Comparison of ENCODE assay signal across 23 mouse cellular contexts in genomic region chr1:189108260-189109035, GRCm38 (mm10).
DNase-seq lines count a peak whose midpoint lies in the region; ATAC-seq and TF ChIP-seq lines count a peak whose summit lies in the region.
"Had no signal": no experiment of that assay in that cellular context is flagged by ENCODE, and none has a peak within 500 bp of the region (broad histone marks: within the 10 kb centered on the region; RNA-seq: fewer than 3 reads in every experiment).

No protein-coding gene starts in this region.

- H3K4me2 ChIP-seq in kidney, embryonic 14.5 days (replicated peaks; ENCODE audit: low read depth, low read length): no peak overlapping the region
- H3K4me2 ChIP-seq in intestine, embryonic 15.5 days (replicated peaks): no peak overlapping the region; the same call in 1 of the 2 replicates
- no peak overlapping the region for H3K4me2 ChIP-seq in stomach, embryonic 14.5 days (replicated peaks; ENCODE audit: low read depth, low read length)
- H3K4me2 ChIP-seq: embryonic facial prominence, embryonic 13.5 days; heart, embryonic 15.5 days; hindbrain, embryonic 12.5 days; limb, embryonic 13.5 days; liver, embryonic 11.5 days had no signal

- peak; percentile 47 for ATAC-seq in kidney, embryonic 14.5 days (ENCODE audit: low FRiP score, low TSS enrichment)
- peak; percentile 51 for ATAC-seq in intestine, embryonic 15.5 days
- ATAC-seq in stomach, embryonic 14.5 days (ENCODE audit: insufficient number of reproducible peaks, insufficient read depth, low FRiP score, low read depth): peak; percentile 63; the same call in 1 of the 2 replicates
- ATAC-seq: CD4-positive, CD25-positive, alpha-beta regulatory T cell, adult 4 months had no signal

- no peaks in the 10 kb centered on the region for H3K27me3 ChIP-seq in kidney, embryonic 14.5 days (ENCODE audit: control insufficient read depth, insufficient read depth, low read length)
- no peaks in the 10 kb centered on the region for H3K27me3 ChIP-seq in intestine, embryonic 15.5 days (replicated peaks)
- no peaks in the 10 kb centered on the region for H3K27me3 ChIP-seq in stomach, embryonic 14.5 days (ENCODE audit: control insufficient read depth, insufficient read depth, low read length)
- H3K27me3 ChIP-seq: embryonic facial prominence, embryonic 13.5 days; heart, embryonic 15.5 days; hindbrain, embryonic 12.5 days; limb, embryonic 13.5 days had no signal

- no peaks in the 10 kb centered on the region; the same call in 1 of the 2 replicates for H3K4me1 ChIP-seq in kidney, embryonic 14.5 days (ENCODE audit: control insufficient read depth, insufficient read depth, low read length)
- no peaks in the 10 kb centered on the region for H3K4me1 ChIP-seq in intestine, embryonic 15.5 days (replicated peaks)
- H3K4me1 ChIP-seq in stomach, embryonic 14.5 days (ENCODE audit: control insufficient read depth, insufficient read depth, low read length): peaks cover 5% of the 10 kb centered on the region; the same call in 1 of the 2 replicates
- H3K4me1 ChIP-seq: embryonic facial prominence, embryonic 13.5 days; heart, embryonic 15.5 days had no signal

- H3K27ac ChIP-seq in kidney, embryonic 14.5 days (ENCODE audit: low read depth, low read length): peak overlapping the region; percentile 68
- H3K27ac ChIP-seq in layer of hippocampus, adult 2 months: peak overlapping the region; percentile 59; the same call in 1 of the 2 replicates
- peak overlapping the region; percentile 44 for H3K27ac ChIP-seq in intestine, embryonic 15.5 days
- H3K27ac ChIP-seq in stomach, embryonic 14.5 days (ENCODE audit: low read length): peak overlapping the region; percentile 64
- H3K27ac ChIP-seq: embryonic facial prominence, embryonic 13.5 days; forebrain, embryonic 10.5 days; gastrocnemius, adult 2 months; heart, embryonic 15.5 days; hindbrain, embryonic 12.5 days; hindbrain, postnatal 0 days; limb, embryonic 13.5 days; macrophage had no signal

- no peaks in the 10 kb centered on the region for H3K9me3 ChIP-seq in kidney, embryonic 14.5 days (ENCODE audit: control insufficient read depth, low read length)
- H3K9me3 ChIP-seq in intestine, embryonic 15.5 days: no peaks in the 10 kb centered on the region
- H3K9me3 ChIP-seq in stomach, embryonic 14.5 days (ENCODE audit: control insufficient read depth, low read depth, low read length): no peaks in the 10 kb centered on the region
- H3K9me3 ChIP-seq: embryonic facial prominence, embryonic 13.5 days; forebrain, embryonic 10.5 days; heart, embryonic 15.5 days; hindbrain, embryonic 12.5 days; limb, embryonic 13.5 days had no signal

- H3K36me3 ChIP-seq in kidney, embryonic 14.5 days (ENCODE audit: control insufficient read depth, insufficient read depth, low read length): no peaks in the 10 kb centered on the region
- no peaks in the 10 kb centered on the region for H3K36me3 ChIP-seq in intestine, embryonic 15.5 days
- no peaks in the 10 kb centered on the region for H3K36me3 ChIP-seq in stomach, embryonic 14.5 days (ENCODE audit: control insufficient read depth, insufficient read depth, low read length)
- H3K36me3 ChIP-seq: embryonic facial prominence, embryonic 13.5 days; forebrain, embryonic 10.5 days; heart, embryonic 15.5 days; hindbrain, embryonic 12.5 days; limb, embryonic 13.5 days had no signal

- H3K9ac ChIP-seq in kidney, embryonic 14.5 days (ENCODE audit: low read depth, low read length): no peak overlapping the region
- H3K9ac ChIP-seq in intestine, embryonic 15.5 days: no peak overlapping the region
- H3K9ac ChIP-seq in stomach, embryonic 14.5 days (replicated peaks; ENCODE audit: low read depth, low read length): no peak overlapping the region
- H3K9ac ChIP-seq: embryonic facial prominence, embryonic 13.5 days; heart, embryonic 15.5 days; hindbrain, embryonic 12.5 days; limb, embryonic 13.5 days had no signal

- no peak overlapping the region for H3K4me3 ChIP-seq in kidney, embryonic 14.5 days (ENCODE audit: low read length)
- H3K4me3 ChIP-seq in layer of hippocampus, adult 2 months: no peak overlapping the region
- no peak overlapping the region for H3K4me3 ChIP-seq in intestine, embryonic 15.5 days (replicated peaks)
- H3K4me3 ChIP-seq in stomach, embryonic 14.5 days (ENCODE audit: low read depth, low read length): no peak overlapping the region
- H3K4me3 ChIP-seq: embryonic facial prominence, embryonic 13.5 days; forebrain, embryonic 10.5 days; gastrocnemius, adult 2 months; heart, embryonic 15.5 days; hindbrain, embryonic 12.5 days; limb, embryonic 13.5 days had no signal

- no peak for TF ChIP-seq CTCF in layer of hippocampus, adult 2 months (conservative IDR thresholded peaks at IDR 0.05)

- no peak for DNase-seq in kidney, postnatal 25 days
- DNase-seq in layer of hippocampus, adult 2 months (ENCODE audit: low spot score in 2 of 2): no peak
- no peak for DNase-seq in layer of hippocampus, adult 11-12 months (ENCODE audit: low spot score)
- no peak for DNase-seq in cerebellum, postnatal 14 days
- DNase-seq: adrenal gland, postnatal 25 days; cerebellum, adult 11-12 months; cerebellum, adult 9-11 months; gastrocnemius, adult 2 months; kidney, adult 9 months; thymus, adult 2 months; thymus, postnatal 36 days had no signal

- 36% methylated on average over 8 of the region's 8 CpGs for WGBS in kidney, embryonic 14.5 days
- 36% methylated on average over 8 of the region's 8 CpGs for WGBS in intestine, embryonic 15.5 days
- WGBS in stomach, embryonic 14.5 days: 29% methylated on average over 8 of the region's 8 CpGs
